7 mouse cellular contexts compared by ENCODE assay signal in genomic region chr1:120072900-120073299, GRCm38 (mm10). TPM values are rescaled to one million over a fixed set of nuclear protein-coding genes. Genes with fewer than 3 reads are reported as not detected.
DNase-seq lines count a peak whose midpoint lies in the region; ATAC-seq and TF ChIP-seq lines count a peak whose summit lies in the region.

No protein-coding gene starts in this region.

- no peaks in the 10 kb centered on the region for H3K9me3 ChIP-seq in MEL (replicated peaks; ENCODE audit: insufficient read depth, low read length)
- no peaks in the 10 kb centered on the region for H3K9me3 ChIP-seq in hindbrain, embryonic 14.5 days (ENCODE audit: control insufficient read depth, low read length)

- H3K27ac ChIP-seq in MEL (ENCODE audit: control insufficient read depth, low read depth, low read length), result no peak overlapping the region
- no peak overlapping the region for H3K27ac ChIP-seq in embryonic fibroblast, embryonic 13.5 days (ENCODE audit: insufficient read depth, low read length)
- H3K27ac ChIP-seq in hindbrain, embryonic 14.5 days, result no peak overlapping the region
- H3K27ac ChIP-seq in liver, adult 2 months (replicated peaks; ENCODE audit: insufficient read depth, low read depth, low read length), result peak overlapping the region; percentile 92

- no peaks in the 10 kb centered on the region; a peak in 2 of 4 replicates for H3K36me3 ChIP-seq in MEL (ENCODE audit: control insufficient read depth in 1 of 2, insufficient read depth in 2 of 2, low read length in 2 of 2)
- H3K36me3 ChIP-seq in hindbrain, embryonic 14.5 days (replicated peaks; ENCODE audit: control insufficient read depth, insufficient read depth), result no peaks in the 10 kb centered on the region
- peaks cover under 1% of the 10 kb centered on the region; the same call in 1 of the 2 replicates for H3K36me3 ChIP-seq in liver, adult 2 months (ENCODE audit: control insufficient read depth, insufficient read depth, low read length)

- no peak for ATAC-seq in hindbrain, embryonic 14.5 days (ENCODE audit: low FRiP score)

- 15% methylated on average over 16 of the region's 16 CpGs for WGBS in hindbrain, embryonic 14.5 days
- WGBS in liver, adult 2 months, result 3% methylated on average over 16 of the region's 16 CpGs

- no peak for DNase-seq in MEL (ENCODE audit: low read depth, low spot score)
- DNase-seq in adrenal gland, postnatal 14 days, result peak; percentile 82
- no peak for DNase-seq in hindbrain, embryonic 14.5 days (ENCODE audit: low spot score)
- DNase-seq in liver, adult 2 months (ENCODE audit: extremely low read depth, low read depth, low spot score), result peak; percentile 97
- DNase-seq in neural tube, embryonic 10.5 days (ENCODE audit: extremely low spot score, low spot score), result peak; percentile 39
- no peak for DNase-seq in layer of hippocampus, adult 9-10 months (ENCODE audit: low spot score)

- no peaks in the 10 kb centered on the region; the same call in 1 of the 2 replicates for H3K79me2 ChIP-seq in MEL (ENCODE audit: control insufficient read depth, insufficient read depth, low read length, poor library complexity)
- peaks cover 19% of the 10 kb centered on the region; the same call in 1 of the 2 replicates for H3K79me2 ChIP-seq in liver, adult 2 months (ENCODE audit: control insufficient read depth, insufficient read depth, low read length)

- no peaks in the 10 kb centered on the region for H3K27me3 ChIP-seq in MEL (ENCODE audit: control insufficient read depth in 1 of 2, insufficient read depth in 2 of 2, low read length in 2 of 2)
- H3K27me3 ChIP-seq in hindbrain, embryonic 14.5 days (ENCODE audit: control insufficient read depth, insufficient read depth, low read length), result peaks cover 23% of the 10 kb centered on the region
- H3K27me3 ChIP-seq in liver, adult 2 months (ENCODE audit: control insufficient read depth, insufficient read depth, low read length), result no peaks in the 10 kb centered on the region

- no peak for TF ChIP-seq EP300 in MEL (IDR thresholded peaks at IDR 0.05; ENCODE audit: low read depth in 1 of 2, low read length in 2 of 2)

- H3K4me3 ChIP-seq in MEL (ENCODE audit: control insufficient read depth in 1 of 2, insufficient read depth in 1 of 2, low read depth in 2 of 2, low read length in 2 of 2), result peak overlapping the region; percentile 27 to 56; a peak in 3 of 4 replicates
- H3K4me3 ChIP-seq in embryonic fibroblast, embryonic 13.5 days (ENCODE audit: insufficient read depth, low read length), result peak overlapping the region; percentile 34
- H3K4me3 ChIP-seq in hindbrain, embryonic 14.5 days (replicated peaks; ENCODE audit: low read length), result peak overlapping the region; percentile 32
- peak overlapping the region; percentile 72 for H3K4me3 ChIP-seq in liver, adult 2 months (ENCODE audit: insufficient read depth, low read depth, low read length)

- H3K4me2 ChIP-seq in hindbrain, embryonic 14.5 days (replicated peaks), result peak overlapping the region; percentile 83

- peaks cover 0 to 7% of the 10 kb centered on the region in 2 experiments; a peak in 2 of 4 replicates for H3K4me1 ChIP-seq in MEL (ENCODE audit: control insufficient read depth in 1 of 2, insufficient read depth in 2 of 2, low read length in 2 of 2)
- H3K4me1 ChIP-seq in embryonic fibroblast, embryonic 13.5 days (ENCODE audit: control insufficient read depth, insufficient read depth, low read length), result peaks cover 10% of the 10 kb centered on the region
- peaks cover 15% of the 10 kb centered on the region for H3K4me1 ChIP-seq in hindbrain, embryonic 14.5 days (replicated peaks; ENCODE audit: control insufficient read depth, insufficient read depth, low read length)
- H3K4me1 ChIP-seq in liver, adult 2 months (ENCODE audit: control insufficient read depth, insufficient read depth, low read length), result peaks cover 35% of the 10 kb centered on the region

- H3K9ac ChIP-seq in MEL (ENCODE audit: control insufficient read depth, low read depth, low read length, poor library complexity, severe bottlenecking), result peak overlapping the region; percentile 69; the same call in 1 of the 2 replicates
- H3K9ac ChIP-seq in hindbrain, embryonic 14.5 days, result peak overlapping the region; percentile 31; the same call in 1 of the 2 replicates
- peak overlapping the region; percentile 78 for H3K9ac ChIP-seq in liver, adult 2 months (ENCODE audit: low read depth, low read length)

- TF ChIP-seq CTCF in MEL (IDR thresholded peaks at IDR 0.05 in 2 of 3, conservative IDR thresholded peaks at IDR 0.05 in 1 of 3; ENCODE audit: control insufficient read depth in 1 of 3, insufficient read depth in 1 of 3, low read depth in 2 of 3, low read length in 3 of 3, poor library complexity in 1 of 3, severe bottlenecking in 1 of 3), result no peak
- TF ChIP-seq CTCF in embryonic fibroblast, embryonic 13.5 days (IDR thresholded peaks at IDR 0.05; ENCODE audit: borderline replicate concordance, insufficient read depth, low read length), result no peak
- no peak for TF ChIP-seq CTCF in liver, adult 2 months (IDR thresholded peaks at IDR 0.05; ENCODE audit: low read depth, low read length)

- no peak for TF ChIP-seq RAD21 in MEL (IDR thresholded peaks at IDR 0.05; ENCODE audit: low read depth, low read length)

- no peak for TF ChIP-seq POLR2A in MEL (IDR thresholded peaks at IDR 0.05; ENCODE audit: control insufficient read depth in 1 of 2, insufficient read depth in 1 of 2, low read depth in 1 of 2, low read length in 2 of 2, poor library complexity in 1 of 2)
- TF ChIP-seq POLR2A in embryonic fibroblast, embryonic 13.5 days (IDR thresholded peaks at IDR 0.05; ENCODE audit: low read depth, low read length), result no peak
- TF ChIP-seq POLR2A in liver, adult 2 months (IDR thresholded peaks at IDR 0.05; ENCODE audit: extremely low read depth, insufficient read depth, low read length), result no peak

TF ChIP-seq in MEL, 35 proteins besides CTCF, POLR2A, EP300 and RAD21:
- TF ChIP-seq MAFK (IDR thresholded peaks at IDR 0.05; ENCODE audit: borderline replicate concordance, low read depth, low read length) (no peak), POLR2AphosphoS2 (IDR thresholded peaks at IDR 0.05; ENCODE audit: low read length) (no peak), KAT2A (conservative IDR thresholded peaks at IDR 0.05; ENCODE audit: low read depth, low read length) (no peak), CHD2 (IDR thresholded peaks at IDR 0.05; ENCODE audit: low read length) (no peak), NELFE (IDR thresholded peaks at IDR 0.05; ENCODE audit: low read depth, low read length) (no peak), ETS1 (IDR thresholded peaks at IDR 0.05; ENCODE audit: low read depth, low read length) (no peak)
TF ChIP-seq in MEL: peak in this region for 0.

RNA-seq across cellular contexts. Expression of gene Tmem37, which starts 1.0 kb away (rescaled TPM):
- 2.6 TPM in 2 replicates for total RNA-seq in MEL (2012; rRNA removed)
- polyA plus RNA-seq in MEL (2012; ENCODE audit: insufficient read depth in 1 of 2, insufficient read length in 2 of 2, low read depth in 1 of 2, low replicate concordance in 2 of 2, missing spikeins in 1 of 2), result 1 to 10 TPM in 1 of 2 experiments, not detected in 1; 9.1 TPM
- total RNA-seq in adrenal gland, postnatal 14 days (2021), result 19.8 and 26.9 TPM in 2 replicates
- 18.7 and 25.9 TPM in 2 replicates for polyA plus RNA-seq in embryonic fibroblast, embryonic 13.5 days (2011; ENCODE audit: insufficient read length, low read depth, missing spikeins)
- 7.5 and 10.1 TPM in 2 replicates for polyA plus RNA-seq in hindbrain, embryonic 14.5 days (2014; fragmentation: Nextera tagmentation; extraction: Ambion mirVana)
- 64.9 and 96.5 TPM in 2 replicates for total RNA-seq in liver, adult 2 months (2014; rRNA removed)
- polyA plus RNA-seq in liver, adult 2 months (2012; rRNA removed), result 172 and 299 TPM in 2 replicates

RNA-seq across cellular contexts. Expression of gene Dbi, which starts 48.0 kb away (rescaled TPM):
- 164 and 220 TPM in 2 replicates for total RNA-seq in MEL (2012; rRNA removed)
- 100 to 1,000 TPM in 1 of 2 experiments, not detected in 1; 149 TPM for polyA plus RNA-seq in MEL (2012; ENCODE audit: insufficient read depth in 1 of 2, insufficient read length in 2 of 2, low read depth in 1 of 2, low replicate concordance in 2 of 2, missing spikeins in 1 of 2)
- total RNA-seq in adrenal gland, postnatal 14 days (2021), result 891 and 1,093 TPM in 2 replicates
- 267 and 293 TPM in 2 replicates for polyA plus RNA-seq in embryonic fibroblast, embryonic 13.5 days (2011; ENCODE audit: insufficient read length, low read depth, missing spikeins)
- polyA plus RNA-seq in hindbrain, embryonic 14.5 days (2014; fragmentation: Nextera tagmentation; extraction: Ambion mirVana), result 1,408 and 1,660 TPM in 2 replicates
- 1,543 and 1,850 TPM in 2 replicates for total RNA-seq in liver, adult 2 months (2014; rRNA removed)
- polyA plus RNA-seq in liver, adult 2 months (2012; rRNA removed), result 1,631 and 1,632 TPM in 2 replicates

RNA-seq across cellular contexts. Expression of gene 3110009E18Rik, which starts 48.1 kb away (rescaled TPM):
- 13.8 and 15.1 TPM in 2 replicates for total RNA-seq in MEL (2012; rRNA removed)
- polyA plus RNA-seq in MEL (2012; ENCODE audit: insufficient read depth in 1 of 2, insufficient read length in 2 of 2, low read depth in 1 of 2, low replicate concordance in 2 of 2, missing spikeins in 1 of 2), result 10 to 100 TPM in 1 of 2 experiments, not detected in 1; 16.5 TPM
- 8.8 and 10.7 TPM in 2 replicates for total RNA-seq in adrenal gland, postnatal 14 days (2021)
- polyA plus RNA-seq in embryonic fibroblast, embryonic 13.5 days (2011; ENCODE audit: insufficient read length, low read depth, missing spikeins), result 4.0 and 7.2 TPM in 2 replicates
- polyA plus RNA-seq in hindbrain, embryonic 14.5 days (2014; fragmentation: Nextera tagmentation; extraction: Ambion mirVana), result 14.5 and 16.3 TPM in 2 replicates
- total RNA-seq in liver, adult 2 months (2014; rRNA removed), result 1.3 and 1.4 TPM in 2 replicates
- polyA plus RNA-seq in liver, adult 2 months (2012; rRNA removed), result 0.61 and 0.65 TPM in 2 replicates

Comparison
In these comparisons a context has a peak if more than half of its experiments do, and no peak if none do; other contexts are left out.
1. DNase-seq: peak in adrenal gland, postnatal 14 days (single experiment), liver, adult 2 months (single experiment) and neural tube, embryonic 10.5 days (single experiment); none in MEL (single experiment), hindbrain, embryonic 14.5 days (single experiment) and layer of hippocampus, adult 9-10 months (single experiment).
2. Peak in every context shown above with its lines, with median percentiles within 50 percentile points of each other: H3K4me3 ChIP-seq and H3K9ac ChIP-seq.